Mouse (Mus musculus) ES-E14 (cell line): ENCODE measurements around the gene Fasn.
"Not testable (repeated sequence)": the region's sequence is repeated elsewhere in the genome, so short reads cannot be mapped to it uniquely, and the experiment has no call there.

Experiments
- CHD2 ChIP-seq: IDR thresholded peaks from 2 replicates; pipeline ENCODE4 v1.6.1; 2014; ENCODE audit warnings: mild to moderate bottlenecking, low read depth, low read length, inconsistent platforms
- ZC3H11A ChIP-seq: IDR thresholded peaks from 2 replicates; pipeline ENCODE4 v1.6.1; 2012; ENCODE audit warnings: low read depth, mild to moderate bottlenecking, inconsistent platforms, low read length, borderline replicate concordance
- ZNF384 ChIP-seq: IDR thresholded peaks from 2 replicates; pipeline ENCODE4 v1.6.1; 2012; ENCODE audit warnings: low read depth, low read length, inconsistent platforms

DNA sequence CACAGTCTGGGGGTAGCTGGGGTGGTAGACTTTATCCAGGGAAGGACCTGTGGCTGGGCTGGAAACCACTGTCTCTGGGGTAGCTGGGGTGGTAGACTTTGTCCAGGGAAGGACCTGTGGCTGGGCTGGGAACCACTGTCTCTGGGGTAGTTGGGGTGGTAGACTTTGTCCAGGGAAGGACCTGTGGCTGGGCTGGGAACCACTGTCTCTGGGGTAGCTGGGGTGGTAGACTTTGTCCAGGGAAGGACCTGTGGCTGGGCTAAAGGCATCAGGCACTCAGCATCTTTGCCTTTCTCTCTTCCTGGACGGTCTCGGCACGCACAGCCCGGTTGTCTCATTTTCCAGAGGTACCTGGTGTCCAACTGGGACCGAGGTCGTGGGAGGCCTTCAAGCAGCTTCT lies 43.0 kb downstream of the Fasn start:
- TF ChIP-seq ZC3H11A, CHD2, ZNF384: not testable (repeated sequence)
